Mouse (Mus musculus): Measurements from ENCODE around the gene Tiparp. TPM values are rescaled to one million over a fixed set of nuclear protein-coding genes. Genes with fewer than 3 reads are reported as not detected.

Gene Tiparp
- polyA plus RNA-seq, 1 experiment: 4.9 TPM

- no peak overlapping the region for H3K4me3 ChIP-seq (ENCODE audit: insufficient read depth, low read depth, low read length)
- 51% methylated on average over 4 of the region's 4 CpGs for WGBS
- H3K27me3 ChIP-seq (replicated peaks; ENCODE audit: control insufficient read depth, insufficient read depth, low read length): no peaks in the 10 kb centered on the region
- H3K36me3 ChIP-seq (ENCODE audit: control insufficient read depth, insufficient read depth, low read length): no peaks in the 10 kb centered on the region
- H3K27ac ChIP-seq (ENCODE audit: insufficient read depth, low read depth, low read length): no peak overlapping the region
- peak; percentile 45 for DNase-seq
- H3K4me1 ChIP-seq (ENCODE audit: control insufficient read depth, insufficient read depth, low read length): peaks cover 4% of the 10 kb centered on the region; the same call in 1 of the 2 replicates
- TF ChIP-seq POLR2A (IDR thresholded peaks at IDR 0.05; ENCODE audit: low read depth, low read length) (no peak), CTCF (conservative IDR thresholded peaks at IDR 0.05; ENCODE audit: insufficient read depth, insufficient read length, low read depth, low read length) (no peak)
Measured at GRCm38 (mm10) chr3:65581596-65581995, 53.4 kb downstream of the Tiparp start.

- H3K4me3 ChIP-seq (ENCODE audit: insufficient read depth, low read depth, low read length): no peak overlapping the region
- H3K27me3 ChIP-seq (replicated peaks; ENCODE audit: control insufficient read depth, insufficient read depth, low read length): no peaks in the 10 kb centered on the region
- TF ChIP-seq CTCF (conservative IDR thresholded peaks at IDR 0.05; ENCODE audit: insufficient read depth, insufficient read length, low read depth, low read length): no peak
- TF ChIP-seq POLR2A (IDR thresholded peaks at IDR 0.05; ENCODE audit: low read depth, low read length): no peak
- H3K36me3 ChIP-seq (ENCODE audit: control insufficient read depth, insufficient read depth, low read length): no peaks in the 10 kb centered on the region
- H3K27ac ChIP-seq (ENCODE audit: insufficient read depth, low read depth, low read length): no peak overlapping the region
- WGBS: 90% methylated on average over 1 of the region's 1 CpGs
- H3K4me1 ChIP-seq (ENCODE audit: control insufficient read depth, insufficient read depth, low read length): peaks cover 5% of the 10 kb centered on the region; the same call in 1 of the 2 replicates
- DNase-seq: no peak
Measured at GRCm38 (mm10) chr3:65584329-65584728, 56.1 kb downstream of the Tiparp start.

GRCm38 (mm10) chr3:65585291-65585690 is 57.1 kb downstream of the Tiparp start:
- no peaks in the 10 kb centered on the region for H3K27me3 ChIP-seq (replicated peaks; ENCODE audit: control insufficient read depth, insufficient read depth, low read length)
- H3K4me1 ChIP-seq (ENCODE audit: control insufficient read depth, insufficient read depth, low read length): peaks cover 5% of the 10 kb centered on the region; the same call in 1 of the 2 replicates
- H3K36me3 ChIP-seq (ENCODE audit: control insufficient read depth, insufficient read depth, low read length): no peaks in the 10 kb centered on the region
- H3K4me3 ChIP-seq (ENCODE audit: insufficient read depth, low read depth, low read length): no peak overlapping the region
- TF ChIP-seq POLR2A (IDR thresholded peaks at IDR 0.05; ENCODE audit: low read depth, low read length) (no peak), CTCF (conservative IDR thresholded peaks at IDR 0.05; ENCODE audit: insufficient read depth, insufficient read length, low read depth, low read length) (no peak)
- no peak overlapping the region for H3K27ac ChIP-seq (ENCODE audit: insufficient read depth, low read depth, low read length)
- WGBS: 72% methylated on average over 8 of the region's 8 CpGs
- DNase-seq: peak; percentile 76

- Histone ChIP-seq H3K36me3 (ENCODE audit: control insufficient read depth, insufficient read depth, low read length) (no peaks in the 10 kb centered on the region), H3K4me3 (ENCODE audit: insufficient read depth, low read depth, low read length) (peak overlapping the region; percentile 47), H3K27me3 (replicated peaks; ENCODE audit: control insufficient read depth, insufficient read depth, low read length) (no peaks in the 10 kb centered on the region), H3K4me1 (ENCODE audit: control insufficient read depth, insufficient read depth, low read length) (peaks cover 5% of the 10 kb centered on the region; the same call in 1 of the 2 replicates), H3K27ac (ENCODE audit: insufficient read depth, low read depth, low read length) (no peak overlapping the region)
- no peak for TF ChIP-seq CTCF (conservative IDR thresholded peaks at IDR 0.05; ENCODE audit: insufficient read depth, insufficient read length, low read depth, low read length)
- no peak for TF ChIP-seq POLR2A (IDR thresholded peaks at IDR 0.05; ENCODE audit: low read depth, low read length)
- DNase-seq: peak; percentile 5
- WGBS: 35% methylated on average over 16 of the region's 16 CpGs
Measured at GRCm38 (mm10) chr3:65585823-65586482, 57.7 kb downstream of the Tiparp start.

GRCm38 (mm10) chr3:65586483-65586905 is 58.3 kb downstream of the Tiparp start:
- TF ChIP-seq CTCF (conservative IDR thresholded peaks at IDR 0.05; ENCODE audit: insufficient read depth, insufficient read length, low read depth, low read length): no peak
- no peak for TF ChIP-seq POLR2A (IDR thresholded peaks at IDR 0.05; ENCODE audit: low read depth, low read length)
- Histone ChIP-seq H3K27me3 (replicated peaks; ENCODE audit: control insufficient read depth, insufficient read depth, low read length) (no peaks in the 10 kb centered on the region), H3K27ac (ENCODE audit: insufficient read depth, low read depth, low read length) (no peak overlapping the region), H3K4me1 (ENCODE audit: control insufficient read depth, insufficient read depth, low read length) (peaks cover 5% of the 10 kb centered on the region; the same call in 1 of the 2 replicates), H3K4me3 (ENCODE audit: insufficient read depth, low read depth, low read length) (peak overlapping the region; percentile 47), H3K36me3 (ENCODE audit: control insufficient read depth, insufficient read depth, low read length) (no peaks in the 10 kb centered on the region)
- DNase-seq: peak; percentile 71
- 5% methylated on average over 16 of the region's 16 CpGs for WGBS

- WGBS: 85% methylated on average over 2 of the region's 2 CpGs
- Histone ChIP-seq H3K36me3 (ENCODE audit: control insufficient read depth, insufficient read depth, low read length) (no peaks in the 10 kb centered on the region), H3K27ac (ENCODE audit: insufficient read depth, low read depth, low read length) (no peak overlapping the region), H3K4me3 (ENCODE audit: insufficient read depth, low read depth, low read length) (no peak overlapping the region), H3K27me3 (replicated peaks; ENCODE audit: control insufficient read depth, insufficient read depth, low read length) (no peaks in the 10 kb centered on the region), H3K4me1 (ENCODE audit: control insufficient read depth, insufficient read depth, low read length) (peaks cover 5% of the 10 kb centered on the region; the same call in 1 of the 2 replicates)
- no peak for DNase-seq
- TF ChIP-seq POLR2A (IDR thresholded peaks at IDR 0.05; ENCODE audit: low read depth, low read length) (no peak), CTCF (conservative IDR thresholded peaks at IDR 0.05; ENCODE audit: insufficient read depth, insufficient read length, low read depth, low read length) (no peak)
Measured at GRCm38 (mm10) chr3:65586966-65587365, 58.8 kb downstream of the Tiparp start.

GRCm38 (mm10) chr3:65588424-65588823 is 60.2 kb downstream of the Tiparp start:
- Histone ChIP-seq H3K27ac (ENCODE audit: insufficient read depth, low read depth, low read length) (no peak overlapping the region), H3K27me3 (replicated peaks; ENCODE audit: control insufficient read depth, insufficient read depth, low read length) (no peaks in the 10 kb centered on the region), H3K4me3 (ENCODE audit: insufficient read depth, low read depth, low read length) (no peak overlapping the region), H3K36me3 (ENCODE audit: control insufficient read depth, insufficient read depth, low read length) (no peaks in the 10 kb centered on the region), H3K4me1 (ENCODE audit: control insufficient read depth, insufficient read depth, low read length) (peaks cover 5% of the 10 kb centered on the region; the same call in 1 of the 2 replicates)
- TF ChIP-seq POLR2A (IDR thresholded peaks at IDR 0.05; ENCODE audit: low read depth, low read length) (no peak), CTCF (conservative IDR thresholded peaks at IDR 0.05; ENCODE audit: insufficient read depth, insufficient read length, low read depth, low read length) (no peak)
- 88% methylated on average over 3 of the region's 3 CpGs for WGBS
- no peak for DNase-seq

All from kidney, adult 2 months (tissue).